Mouse (Mus musculus) cortical plate, adult 2 months (tissue): ENCODE measurements around the gene Cd24a.

Experiments used
- CTCF ChIP-seq: fragments of 200-500 bp; IDR thresholded peaks from 2 replicates; pipeline ENCODE4 v1.5.1; 2011; ENCODE audit warnings: mild to moderate bottlenecking, control low read depth, low read length; ENCODE audit not compliant: insufficient read depth; ENCODE audit errors: extremely low read depth
- POLR2A ChIP-seq: fragments of 200-500 bp; IDR thresholded peaks from 2 replicates; pipeline ENCODE4 v1.6.1; 2011; ENCODE audit warnings: mild to moderate bottlenecking, low read length, control low read depth; ENCODE audit not compliant: insufficient read depth; ENCODE audit errors: extremely low read depth

DNA sequence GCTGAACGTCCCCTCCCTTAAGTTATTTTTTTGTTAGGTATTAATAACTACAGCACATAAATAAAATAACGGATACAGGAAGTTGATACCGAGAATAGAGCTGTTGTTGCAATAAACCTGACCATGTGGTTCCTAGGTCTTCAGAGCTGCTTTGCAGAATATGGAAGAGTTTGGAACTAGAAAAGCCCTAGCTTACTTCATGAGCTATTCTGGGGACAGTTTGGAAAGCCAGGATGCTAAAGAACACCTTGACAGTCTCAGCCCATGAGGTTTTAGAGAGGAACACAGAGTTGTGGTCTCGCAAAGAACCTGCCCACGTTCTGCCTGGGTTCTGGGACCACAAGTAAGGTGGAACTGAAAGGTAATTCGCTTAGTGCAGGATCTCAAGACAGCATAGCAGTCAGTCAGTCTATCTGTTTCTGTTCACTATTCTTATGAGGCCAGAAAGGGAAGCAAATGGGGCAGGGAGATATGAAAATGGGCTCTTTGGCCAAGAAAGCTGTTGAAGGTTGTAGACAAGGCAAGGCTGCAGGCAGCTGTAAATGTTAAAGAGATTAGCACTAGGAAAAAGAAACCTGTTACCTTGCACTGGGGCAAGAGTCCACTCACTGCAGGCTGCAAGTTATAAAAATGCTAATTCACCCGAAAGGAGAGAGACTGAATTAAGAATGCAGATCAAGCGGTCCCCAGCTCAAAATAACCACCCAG lies 10.5 kb downstream of the Cd24a start:
- TF ChIP-seq CTCF = no peak
- TF ChIP-seq POLR2A = no peak
